Mouse (Mus musculus) monocyte, adult 2 months (primary cell): ENCODE results near the gene Wipf1.

Source experiments
- DNase-seq, 2 experiments: peaks; one replicate each; pipeline ENCODE4 v3.0.0; 2022; ENCODE audit warnings: low spot score in 2 of 2, low read depth in 1 of 2

Gene Wipf1

GRCm38 (mm10) chr2:73470146-73470630 is 59.3 kb downstream of the Wipf1 start:
- DNase-seq, result no peak

- no peak for DNase-seq
These were observed 60.0 kb downstream of the Wipf1 start for GRCm38 (mm10) chr2:73469552-73469951.

- no peak for DNase-seq
These were observed 60.5 kb downstream of the Wipf1 start for GRCm38 (mm10) chr2:73468993-73469392.

- no peak for DNase-seq
These were observed 62.3 kb downstream of the Wipf1 start for GRCm38 (mm10) chr2:73467071-73467851.

GRCm38 (mm10) chr2:73466481-73466880 is 63.1 kb downstream of the Wipf1 start:
- DNase-seq, result no peak

GRCm38 (mm10) chr2:73463431-73464194 is 65.9 kb downstream of the Wipf1 start:
- no peak for DNase-seq

- no peak for DNase-seq
These were observed 66.7 kb downstream of the Wipf1 start for GRCm38 (mm10) chr2:73462757-73463339.

- DNase-seq, result no peak
These were observed 67.3 kb downstream of the Wipf1 start for GRCm38 (mm10) chr2:73462265-73462664.

GRCm38 (mm10) chr2:73460168-73460567 is 69.4 kb downstream of the Wipf1 start:
- DNase-seq, result no peak

- DNase-seq, result no peak
These were observed 69.9 kb downstream of the Wipf1 start for GRCm38 (mm10) chr2:73459607-73460153.

GRCm38 (mm10) chr2:73456886-73457285 is 72.6 kb downstream of the Wipf1 start:
- no peak for DNase-seq

GRCm38 (mm10) chr2:73456154-73456553 is 73.4 kb downstream of the Wipf1 start:
- no peak for DNase-seq

GRCm38 (mm10) chr2:73455541-73455940 is 74.0 kb downstream of the Wipf1 start:
- DNase-seq, result no peak

GRCm38 (mm10) chr2:73454682-73455081 is 74.9 kb downstream of the Wipf1 start:
- no peak for DNase-seq

GRCm38 (mm10) chr2:73454186-73454585 is 75.3 kb downstream of the Wipf1 start:
- DNase-seq, result no peak

GRCm38 (mm10) chr2:73453717-73454116 is 75.8 kb downstream of the Wipf1 start:
- DNase-seq, result no peak

GRCm38 (mm10) chr2:73453085-73453484 is 76.4 kb downstream of the Wipf1 start:
- no peak for DNase-seq

GRCm38 (mm10) chr2:73452556-73452955 is 77.0 kb downstream of the Wipf1 start:
- no peak for DNase-seq

- DNase-seq, result no peak
These were observed 78.0 kb downstream of the Wipf1 start for GRCm38 (mm10) chr2:73451541-73451940.

- no peak for DNase-seq
These were observed 79.3 kb downstream of the Wipf1 start for GRCm38 (mm10) chr2:73450172-73450715.

- no peak for DNase-seq
These were observed 85.5 kb downstream of the Wipf1 start for GRCm38 (mm10) chr2:73443985-73444384.
